Mouse (Mus musculus) kidney, adult 2 months (tissue): ENCODE measurements at regions not wholly inside any gene's neighbourhood (a gene's known extent, or its start where the extent isn't known, plus 50 kb on each side); places are given as distances from the start of the nearest gene placed in this dataset.

Experiments used
- CTCF ChIP-seq: fragments of 200-500 bp; conservative IDR thresholded peaks from 2 replicates; pipeline ENCODE4 v1.5.1; 2011; ENCODE audit warnings: low read depth, mild to moderate bottlenecking, control low read depth, low read length, moderate library complexity, mixed read lengths; ENCODE audit not compliant: insufficient read depth, insufficient read length
- POLR2A ChIP-seq: fragments of 200-500 bp; IDR thresholded peaks from one replicate; pipeline ENCODE4 v1.6.1; 2011; ENCODE audit warnings: low read depth, low read length, control low read depth

- TF ChIP-seq POLR2A, result no peak
- no peak for TF ChIP-seq CTCF
Observed at GRCm38 (mm10) chr3:58089344-58090139, 241.7 kb upstream of the Pfn2 start.
